In genomic region chr4:138747851-138748250, GRCm38 (mm10) we compare ENCODE assay signal across 11 mouse cellular contexts. TPM values are rescaled to one million over a fixed set of nuclear protein-coding genes. Genes with fewer than 3 reads are reported as not detected.
DNase-seq lines count a peak whose midpoint lies in the region; ATAC-seq and TF ChIP-seq lines count a peak whose summit lies in the region.
"Had no signal": no experiment of that assay in that cellular context is flagged by ENCODE, and none has a peak within 500 bp of the region (broad histone marks: within the 10 kb centered on the region; RNA-seq: fewer than 3 reads in every experiment).

No protein-coding gene starts in this region.

- TF ChIP-seq POLR2A in small intestine, adult 2 months (IDR thresholded peaks at IDR 0.05; ENCODE audit: low read depth, low read length), result no peak

- peak; percentile 40 for DNase-seq in layer of hippocampus, adult 9-11 months
- DNase-seq in layer of hippocampus, postnatal 36 days, result no peak
- DNase-seq in embryo, embryonic 11 days, result no peak
- no peak for DNase-seq in heart, adult 18-20 months
- DNase-seq: cerebellum, adult 11-12 months; gastrocnemius, postnatal 25 days; kidney, postnatal 36 days had no signal

- H3K4me2 ChIP-seq in embryonic facial prominence, embryonic 12.5 days (replicated peaks), result no peak overlapping the region
- H3K4me2 ChIP-seq in hindbrain, embryonic 15.5 days, result no peak overlapping the region

- peaks cover 10% of the 10 kb centered on the region for H3K4me1 ChIP-seq in embryonic facial prominence, embryonic 12.5 days
- peaks cover 11% of the 10 kb centered on the region for H3K4me1 ChIP-seq in hindbrain, embryonic 15.5 days (replicated peaks)
- peaks cover 7% of the 10 kb centered on the region for H3K4me1 ChIP-seq in small intestine, adult 2 months (ENCODE audit: control insufficient read depth, insufficient read depth, insufficient read length, low read length)

- H3K36me3 ChIP-seq in embryonic facial prominence, embryonic 12.5 days, result no peaks in the 10 kb centered on the region
- H3K36me3 ChIP-seq in hindbrain, embryonic 15.5 days, result no peaks in the 10 kb centered on the region
- no peaks in the 10 kb centered on the region for H3K36me3 ChIP-seq in small intestine, adult 2 months (ENCODE audit: control insufficient read depth, insufficient read depth, low read length)

- no peaks in the 10 kb centered on the region for H3K9me3 ChIP-seq in embryonic facial prominence, embryonic 12.5 days
- no peaks in the 10 kb centered on the region for H3K9me3 ChIP-seq in hindbrain, embryonic 15.5 days

- no peak overlapping the region for H3K4me3 ChIP-seq in embryonic facial prominence, embryonic 12.5 days
- no peak overlapping the region for H3K4me3 ChIP-seq in hindbrain, embryonic 15.5 days
- H3K4me3 ChIP-seq in small intestine, adult 2 months (ENCODE audit: low read depth, low read length), result no peak overlapping the region

- no peaks in the 10 kb centered on the region for H3K27me3 ChIP-seq in embryonic facial prominence, embryonic 12.5 days
- H3K27me3 ChIP-seq in hindbrain, embryonic 15.5 days, result no peaks in the 10 kb centered on the region
- H3K27me3 ChIP-seq in small intestine, adult 2 months (ENCODE audit: control insufficient read depth, insufficient read depth, low read length), result no peaks in the 10 kb centered on the region

- TF ChIP-seq CTCF in small intestine, adult 2 months (IDR thresholded peaks at IDR 0.05; ENCODE audit: extremely low read depth, insufficient read length, insufficient replicate concordance, low read depth, low read length), result no peak

- no peak overlapping the region for H3K27ac ChIP-seq in embryonic facial prominence, embryonic 12.5 days
- H3K27ac ChIP-seq in hindbrain, embryonic 15.5 days (replicated peaks), result no peak overlapping the region
- H3K27ac ChIP-seq in small intestine, adult 2 months (ENCODE audit: insufficient read depth, low read depth, low read length), result peak overlapping the region; percentile 63

- peak; percentile 43; the same call in 1 of the 2 replicates for ATAC-seq in embryonic facial prominence, embryonic 12.5 days (ENCODE audit: insufficient number of reproducible peaks, insufficient read depth, low FRiP score, low TSS enrichment)
- ATAC-seq in hindbrain, embryonic 15.5 days (ENCODE audit: low FRiP score, low read depth), result peak; percentile 64; the same call in 1 of the 2 replicates

- WGBS in embryonic facial prominence, embryonic 12.5 days, result 72% methylated on average over 10 of the region's 10 CpGs
- 47% methylated on average over 10 of the region's 10 CpGs for WGBS in hindbrain, embryonic 15.5 days
- WGBS in small intestine, adult 2 months, result 19% methylated on average over 10 of the region's 10 CpGs

- H3K9ac ChIP-seq in embryonic facial prominence, embryonic 12.5 days, result no peak overlapping the region
- H3K9ac ChIP-seq in hindbrain, embryonic 15.5 days, result no peak overlapping the region

RNA-seq across cellular contexts. Expression of gene Pla2g2f, which starts 9.6 kb away (rescaled TPM):
- total RNA-seq in layer of hippocampus, postnatal 36 days (2021), result 1 to 10 TPM; 1.2 to 1.9 TPM
- not detected in 2 replicates for polyA plus RNA-seq in embryonic facial prominence, embryonic 12.5 days (2016; fragmentation: Nextera tagmentation; extraction: Ambion mirVana)
- polyA plus RNA-seq in hindbrain, embryonic 15.5 days (2015; fragmentation: Nextera tagmentation; extraction: Ambion mirVana), result 0.09 TPM in 1 of 2 replicates, not detected in the other
- 4.4 and 14.5 TPM in 2 replicates for polyA plus RNA-seq in small intestine, adult 2 months (2012; rRNA removed)
- total RNA-seq in heart, adult 18-20 months (2021), result under 1 TPM; 0.28 to 0.37 TPM
- total RNA-seq: gastrocnemius, postnatal 25 days had no signal
- polyA plus RNA-seq: liver, embryonic 16.5 days had no signal

RNA-seq across cellular contexts. Expression of gene Ubxn10, which starts 10.9 kb away (rescaled TPM):
- total RNA-seq in layer of hippocampus, postnatal 36 days (2021), result 1 to 10 TPM in 1 of 2 experiments, under 1 TPM in 1; 0.80 to 1.2 TPM
- 0.78 and 1.0 TPM in 2 replicates for polyA plus RNA-seq in embryonic facial prominence, embryonic 12.5 days (2016; fragmentation: Nextera tagmentation; extraction: Ambion mirVana)
- polyA plus RNA-seq in hindbrain, embryonic 15.5 days (2015; fragmentation: Nextera tagmentation; extraction: Ambion mirVana), result 3.7 and 4.3 TPM in 2 replicates
- 0.96 and 1.2 TPM in 2 replicates for polyA plus RNA-seq in small intestine, adult 2 months (2012; rRNA removed)
- total RNA-seq in heart, adult 18-20 months (2021), result 1 to 10 TPM; 1.9 to 2.7 TPM

RNA-seq across cellular contexts. Expression of gene Pla2g2c, which starts 23.3 kb away (rescaled TPM):
- total RNA-seq in layer of hippocampus, postnatal 36 days (2021), result under 1 TPM; 0.10 to 0.22 TPM
- polyA plus RNA-seq in embryonic facial prominence, embryonic 12.5 days (2016; fragmentation: Nextera tagmentation; extraction: Ambion mirVana), result 0.41 and 0.53 TPM in 2 replicates
- 0.51 and 0.54 TPM in 2 replicates for polyA plus RNA-seq in hindbrain, embryonic 15.5 days (2015; fragmentation: Nextera tagmentation; extraction: Ambion mirVana)
- polyA plus RNA-seq in small intestine, adult 2 months (2012; rRNA removed), result 0.13 and 0.24 TPM in 2 replicates
- under 1 TPM; 0.15 to 0.18 TPM for total RNA-seq in heart, adult 18-20 months (2021)
- total RNA-seq: gastrocnemius, postnatal 25 days had no signal
- polyA plus RNA-seq: liver, embryonic 16.5 days had no signal

RNA-seq across cellular contexts. Expression of gene Pla2g2d, which starts 27.7 kb away (rescaled TPM):
- under 1 TPM; 0.23 to 0.40 TPM for total RNA-seq in layer of hippocampus, postnatal 36 days (2021)
- 0.13 and 0.32 TPM in 2 replicates for polyA plus RNA-seq in embryonic facial prominence, embryonic 12.5 days (2016; fragmentation: Nextera tagmentation; extraction: Ambion mirVana)
- 0.64 and 0.93 TPM in 2 replicates for polyA plus RNA-seq in hindbrain, embryonic 15.5 days (2015; fragmentation: Nextera tagmentation; extraction: Ambion mirVana)
- 6.5 and 7.8 TPM in 2 replicates for polyA plus RNA-seq in small intestine, adult 2 months (2012; rRNA removed)
- 1 to 10 TPM; 1.2 to 6.4 TPM for total RNA-seq in heart, adult 18-20 months (2021)
- polyA plus RNA-seq: liver, embryonic 16.5 days had no signal
